Mouse (Mus musculus): ENCODE results near the gene Ggt1.

Gene Ggt1

DNA sequence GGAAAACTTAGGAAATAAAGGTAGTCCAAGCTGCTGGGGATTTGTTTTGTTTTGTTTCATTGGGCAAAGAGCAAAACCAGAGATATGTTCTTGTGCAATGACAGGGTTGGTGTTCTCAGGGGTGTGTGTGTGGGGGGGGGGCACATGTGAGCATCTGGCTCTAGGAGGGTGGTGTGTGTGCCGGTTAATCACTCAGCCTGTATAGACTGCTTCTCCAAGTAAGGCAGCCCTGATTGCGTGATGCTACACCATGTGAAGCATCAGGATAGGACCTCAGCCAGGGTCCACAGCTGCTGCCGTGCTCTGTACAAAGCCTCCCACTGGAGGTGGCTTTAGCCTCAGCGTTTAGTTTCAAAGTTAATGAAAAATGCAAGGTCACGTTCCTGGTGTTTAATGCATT, 71.6 kb downstream of the Ggt1 start:
- DNase-seq (ENCODE audit: low read depth, low spot score) = no peak

DNA sequence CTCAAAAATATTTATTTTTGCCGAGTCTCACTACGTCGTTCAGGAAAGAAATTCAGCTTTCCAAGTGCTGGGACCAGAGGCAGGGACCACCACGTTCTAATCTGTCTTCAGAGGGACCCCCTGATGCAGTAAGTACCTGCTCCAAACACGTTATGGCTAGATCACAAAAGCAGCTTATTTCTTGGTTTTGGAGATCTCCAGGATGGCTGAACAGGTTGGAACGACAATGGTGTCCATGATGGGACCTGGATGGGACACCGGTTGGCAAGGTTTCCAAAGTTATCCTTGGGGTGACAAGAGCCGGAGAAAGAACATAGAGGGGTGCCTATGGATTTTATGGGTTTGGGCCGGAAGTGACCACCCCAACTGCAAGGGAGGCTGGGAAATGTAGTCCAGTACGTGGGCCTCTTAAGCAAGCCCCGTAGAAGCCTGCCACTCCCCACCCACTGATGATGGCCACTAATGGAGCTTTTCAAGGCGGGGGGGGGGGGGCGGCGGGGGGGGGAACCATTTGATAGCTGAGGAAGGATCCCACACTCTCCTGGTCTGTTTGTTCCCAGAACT, 72.3 kb downstream of the Ggt1 start:
- DNase-seq (ENCODE audit: low read depth, low spot score) = no peak

DNA sequence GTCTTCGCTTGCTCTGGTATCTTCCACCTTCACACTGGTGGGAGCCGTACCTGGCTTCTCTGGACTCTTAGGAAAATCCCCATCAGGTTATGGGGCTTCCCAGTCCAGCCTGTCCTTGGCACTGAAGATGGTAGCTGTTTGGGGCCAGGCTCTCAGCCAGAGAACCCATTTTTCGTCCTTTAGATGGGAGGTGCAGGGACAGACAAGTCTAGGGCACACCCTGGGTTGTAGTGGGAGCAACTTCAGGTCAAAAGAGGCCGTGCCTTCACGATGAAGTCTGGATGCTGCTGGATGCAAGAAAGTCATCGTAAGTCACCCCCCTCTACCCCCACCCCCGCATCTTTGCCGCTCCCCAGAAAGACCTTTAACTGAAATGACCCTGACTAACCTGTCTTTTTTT, 73.2 kb downstream of the Ggt1 start:
- no peak for DNase-seq (ENCODE audit: low read depth, low spot score)

DNA sequence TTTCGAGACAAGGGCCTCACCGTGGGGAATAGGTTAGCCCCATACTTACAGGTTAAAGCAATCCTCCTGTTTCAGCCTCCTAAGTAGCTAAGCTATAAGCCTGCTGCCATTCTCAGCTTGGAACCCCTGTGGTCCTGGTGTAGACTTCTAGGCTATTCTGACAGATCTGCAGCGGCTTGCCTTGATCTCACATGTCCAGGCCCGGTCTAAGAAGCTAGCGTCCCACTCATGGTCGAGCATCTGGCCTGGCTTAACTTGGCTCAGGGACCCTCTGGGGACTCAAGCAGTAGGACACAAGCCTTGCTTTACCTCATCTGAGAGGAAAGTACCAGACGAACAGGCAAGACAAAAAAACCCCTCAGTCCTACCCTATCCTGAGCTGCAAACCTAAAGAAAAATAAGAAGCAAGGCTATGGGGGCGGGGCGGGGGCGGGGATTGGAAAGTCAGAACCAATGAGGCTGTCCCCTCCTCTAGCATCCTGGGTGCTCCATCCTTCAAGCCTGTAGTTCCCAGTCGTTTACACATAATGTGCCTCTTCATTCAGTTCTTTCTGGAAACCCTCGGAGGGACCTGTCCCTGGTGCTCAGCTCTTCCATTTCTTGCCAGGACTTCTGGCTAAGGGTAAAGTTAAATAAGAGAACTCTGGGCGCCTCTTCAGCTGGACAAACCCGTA, 73.8 kb downstream of the Ggt1 start:
- DNase-seq (ENCODE audit: low read depth, low spot score) = peak; percentile 58

DNA sequence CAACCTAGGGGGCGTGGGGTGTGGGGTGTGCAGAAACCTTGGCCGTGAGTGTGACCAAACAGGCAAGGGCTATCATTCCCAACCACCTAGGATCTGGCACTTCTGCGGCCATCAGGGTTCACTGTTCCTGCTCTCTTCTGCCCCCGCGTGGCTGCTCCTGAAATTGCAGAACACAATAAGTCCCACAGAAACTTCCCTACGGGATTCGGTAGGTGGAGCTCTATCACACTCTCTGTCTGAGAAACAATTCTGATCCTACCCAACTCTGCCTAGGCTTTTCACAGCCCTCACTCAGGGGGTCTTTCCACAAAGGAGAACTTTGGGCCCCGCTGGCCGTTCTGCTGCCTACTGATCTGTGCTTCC, 74.3 kb downstream of the Ggt1 start:
- DNase-seq (ENCODE audit: low read depth, low spot score) = peak; percentile 91

All from ES-CJ7 (cell line).